Mouse (Mus musculus) small intestine, adult 2 months (tissue): ENCODE data around the gene Smad1.

ENCODE experiments used
- CTCF ChIP-seq: fragments of 200-500 bp; IDR thresholded peaks from 2 replicates; pipeline ENCODE4 v1.5.1; 2012; ENCODE audit warnings: low read depth, mild to moderate bottlenecking, control low read depth, inconsistent platforms, low read length, moderate library complexity, mixed read lengths; ENCODE audit not compliant: insufficient replicate concordance, insufficient read length; ENCODE audit errors: extremely low read depth
- POLR2A ChIP-seq: fragments of 200-500 bp; IDR thresholded peaks from 2 replicates; pipeline ENCODE4 v1.6.1; 2012; ENCODE audit warnings: low read depth, mild to moderate bottlenecking, control low read depth, inconsistent platforms, low read length, moderate library complexity

- TF ChIP-seq CTCF (no peak), POLR2A (no peak)
These were observed 2.4 kb downstream of the Smad1 start for GRCm38 (mm10) chr8:79396911-79397310.
